In the genomic region with DNA sequence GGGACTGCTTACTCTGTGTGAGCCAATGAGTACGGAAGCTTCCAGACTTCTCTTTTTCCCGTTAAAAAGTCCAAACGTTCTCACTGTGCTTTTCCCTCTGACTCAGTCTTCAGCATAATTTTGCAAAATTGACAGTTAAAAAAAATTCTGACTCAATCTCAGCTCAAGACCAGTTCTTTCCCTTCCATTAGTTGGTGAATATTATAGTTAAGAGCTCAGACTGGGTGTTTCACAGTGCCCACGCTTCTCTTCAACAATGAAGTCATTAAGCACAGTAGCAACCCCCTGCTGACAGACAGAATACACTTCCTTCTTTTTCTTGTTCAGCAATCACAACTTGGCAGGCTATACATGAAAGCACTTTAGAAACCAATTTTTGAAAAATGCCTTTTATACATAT, we compare ENCODE assay signal across 14 mouse cellular contexts.
DNase-seq lines count a peak whose midpoint lies in the region; ATAC-seq and TF ChIP-seq lines count a peak whose summit lies in the region.
"Had no signal": no experiment of that assay in that cellular context is flagged by ENCODE, and none has a peak within 500 bp of the region (broad histone marks: within the 10 kb centered on the region; RNA-seq: fewer than 3 reads in every experiment).

No protein-coding gene starts in this region.

- H3K9ac ChIP-seq in forebrain, embryonic 15.5 days (replicated peaks): no peak overlapping the region
- no peak overlapping the region for H3K9ac ChIP-seq in forebrain, postnatal 0 days
- no peak overlapping the region for H3K9ac ChIP-seq in intestine, postnatal 0 days (ENCODE audit: low read depth, low read length)
- H3K9ac ChIP-seq: heart, embryonic 15.5 days; hindbrain, embryonic 15.5 days; kidney, embryonic 15.5 days; lung, embryonic 14.5 days had no signal

- no peak for TF ChIP-seq CTCF in forebrain, postnatal 0 days (IDR thresholded peaks at IDR 0.05; ENCODE audit: low read depth)
- TF ChIP-seq CTCF in intestine, postnatal 0 days (IDR thresholded peaks at IDR 0.05; ENCODE audit: low read depth): no peak

- 0 out of 2 replicates have a peak, but pooled peaks cover 6% of the 10 kb centered on the region for H3K4me1 ChIP-seq in forebrain, embryonic 15.5 days
- no peaks in the 10 kb centered on the region for H3K4me1 ChIP-seq in forebrain, embryonic 10.5 days
- no peaks in the 10 kb centered on the region for H3K4me1 ChIP-seq in forebrain, postnatal 0 days (ENCODE audit: insufficient read depth)
- H3K4me1 ChIP-seq in intestine, postnatal 0 days (replicated peaks; ENCODE audit: control insufficient read depth, insufficient read depth, low read length): no peaks in the 10 kb centered on the region
- H3K4me1 ChIP-seq: heart, embryonic 15.5 days; hindbrain, embryonic 15.5 days; kidney, embryonic 15.5 days; midbrain, embryonic 10.5 days had no signal

- H3K4me2 ChIP-seq in forebrain, embryonic 15.5 days (replicated peaks): no peak overlapping the region
- no peak overlapping the region for H3K4me2 ChIP-seq in forebrain, postnatal 0 days (ENCODE audit: low read depth)
- H3K4me2 ChIP-seq in intestine, postnatal 0 days (replicated peaks; ENCODE audit: low read depth): no peak overlapping the region
- H3K4me2 ChIP-seq: heart, embryonic 15.5 days; hindbrain, embryonic 15.5 days; kidney, embryonic 15.5 days; lung, embryonic 14.5 days had no signal

- peak; percentile 51 for ATAC-seq in forebrain, embryonic 15.5 days (replicated peaks)
- ATAC-seq in forebrain, postnatal 0 days: peak; percentile 57
- ATAC-seq in intestine, postnatal 0 days: no peak

- 54% methylated on average over 4 of the region's 4 CpGs for WGBS in forebrain, embryonic 15.5 days
- WGBS in forebrain, embryonic 10.5 days: 75% methylated on average over 4 of the region's 4 CpGs
- 29% methylated on average over 4 of the region's 4 CpGs for WGBS in forebrain, postnatal 0 days
- 81% methylated on average over 4 of the region's 4 CpGs for WGBS in intestine, postnatal 0 days

- no peaks in the 10 kb centered on the region for H3K9me3 ChIP-seq in forebrain, embryonic 15.5 days
- H3K9me3 ChIP-seq in forebrain, embryonic 10.5 days: no peaks in the 10 kb centered on the region
- no peaks in the 10 kb centered on the region for H3K9me3 ChIP-seq in forebrain, postnatal 0 days (ENCODE audit: low read length)
- no peaks in the 10 kb centered on the region for H3K9me3 ChIP-seq in intestine, postnatal 0 days (ENCODE audit: control insufficient read depth)
- H3K9me3 ChIP-seq: heart, embryonic 15.5 days; hindbrain, embryonic 15.5 days; kidney, embryonic 15.5 days; midbrain, embryonic 10.5 days had no signal

- no peaks in the 10 kb centered on the region for H3K36me3 ChIP-seq in forebrain, embryonic 15.5 days
- no peaks in the 10 kb centered on the region for H3K36me3 ChIP-seq in forebrain, embryonic 10.5 days (replicated peaks)
- H3K36me3 ChIP-seq in forebrain, postnatal 0 days (ENCODE audit: insufficient read depth): no peaks in the 10 kb centered on the region
- H3K36me3 ChIP-seq in intestine, postnatal 0 days (ENCODE audit: control insufficient read depth, insufficient read depth): no peaks in the 10 kb centered on the region
- H3K36me3 ChIP-seq: heart, embryonic 15.5 days; hindbrain, embryonic 15.5 days; kidney, embryonic 15.5 days; midbrain, embryonic 10.5 days had no signal

- DNase-seq in forebrain, embryonic 10.5 days (ENCODE audit: extremely low spot score, low spot score): no peak
- DNase-seq in right cerebral cortex, adult 18-20 months: peak; percentile 22
- no peak for DNase-seq in right cerebral cortex, postnatal 25 days
- DNase-seq in forebrain, postnatal 0 days: peak; percentile 27
- DNase-seq in telencephalon, adult 2 months (ENCODE audit: low read depth, low spot score): peak; percentile 54
- DNase-seq in spleen, postnatal 4 days (ENCODE audit: low spot score in 2 of 2): no peak
- DNase-seq: gastrocnemius, postnatal 25 days; lung, embryonic 14.5 days had no signal

- H3K4me3 ChIP-seq in forebrain, embryonic 15.5 days: no peak overlapping the region
- H3K4me3 ChIP-seq in forebrain, embryonic 10.5 days: no peak overlapping the region
- H3K4me3 ChIP-seq in forebrain, postnatal 0 days (ENCODE audit: low read depth, low read length): no peak overlapping the region
- H3K4me3 ChIP-seq in intestine, postnatal 0 days (ENCODE audit: low read depth, low read length): no peak overlapping the region
- H3K4me3 ChIP-seq: heart, embryonic 15.5 days; hindbrain, embryonic 15.5 days; kidney, embryonic 15.5 days; midbrain, embryonic 10.5 days had no signal

- no peaks in the 10 kb centered on the region for H3K27me3 ChIP-seq in forebrain, embryonic 15.5 days
- H3K27me3 ChIP-seq in forebrain, embryonic 10.5 days (ENCODE audit: poor library complexity, severe bottlenecking): no peaks in the 10 kb centered on the region
- no peaks in the 10 kb centered on the region for H3K27me3 ChIP-seq in forebrain, postnatal 0 days (ENCODE audit: insufficient read depth, low read length)
- H3K27me3 ChIP-seq in intestine, postnatal 0 days (replicated peaks; ENCODE audit: control insufficient read depth, insufficient read depth, low read length): no peaks in the 10 kb centered on the region
- H3K27me3 ChIP-seq: heart, embryonic 15.5 days; hindbrain, embryonic 15.5 days; kidney, embryonic 15.5 days had no signal

- no peak overlapping the region for H3K27ac ChIP-seq in forebrain, embryonic 15.5 days (replicated peaks)
- H3K27ac ChIP-seq in forebrain, embryonic 10.5 days: no peak overlapping the region
- H3K27ac ChIP-seq in forebrain, postnatal 0 days (ENCODE audit: low read depth, low read length): no peak overlapping the region
- H3K27ac ChIP-seq in intestine, postnatal 0 days (ENCODE audit: low read depth, low read length): no peak overlapping the region
- H3K27ac ChIP-seq: heart, embryonic 15.5 days; hindbrain, embryonic 15.5 days; kidney, embryonic 15.5 days; midbrain, embryonic 10.5 days had no signal

Comparison
In these comparisons a context has a peak if more than half of its experiments do, and no peak if none do; other contexts are left out.
1. DNase-seq: peak in right cerebral cortex, adult 18-20 months (single experiment), forebrain, postnatal 0 days (single experiment) and telencephalon, adult 2 months (single experiment); none in forebrain, embryonic 10.5 days (single experiment), right cerebral cortex, postnatal 25 days (single experiment) and spleen, postnatal 4 days (0 of 2).